Mouse (Mus musculus): Measurements from ENCODE around the gene Gm16223.

Gene Gm16223

GRCm38 (mm10) chr5:42212353-42212752, 144.6 kb downstream of the Gm16223 start:
- DNase-seq (ENCODE audit: low spot score) = no peak

GRCm38 (mm10) chr5:42224840-42225239, 157.1 kb downstream of the Gm16223 start:
- no peak for DNase-seq (ENCODE audit: low spot score)

GRCm38 (mm10) chr5:42228631-42229030, 160.9 kb downstream of the Gm16223 start:
- DNase-seq (ENCODE audit: low spot score) = no peak

GRCm38 (mm10) chr5:42239291-42239690, 171.5 kb downstream of the Gm16223 start:
- no peak for DNase-seq (ENCODE audit: low spot score)

- DNase-seq (ENCODE audit: low spot score) = no peak
Observed at GRCm38 (mm10) chr5:42239806-42240205, 172.0 kb downstream of the Gm16223 start.

GRCm38 (mm10) chr5:42250376-42250775, 182.6 kb downstream of the Gm16223 start:
- DNase-seq (ENCODE audit: low spot score) = no peak
